Mouse (Mus musculus) midbrain, embryonic 12.5 days (tissue): ENCODE data around the gene Jade1. TPM values are rescaled to one million over a fixed set of nuclear protein-coding genes. Genes with fewer than 3 reads are reported as not detected.

Experiments used
- ATAC-seq: fragments of 200-750 bp; cut with Nextera tagmentation; 2 replicates; pipeline ENCODE4 v1.8.0; 2017; ENCODE audit warnings: low read depth, moderate TSS enrichment, moderate library complexity; ENCODE audit not compliant: low FRiP score
- H3K27ac ChIP-seq: fragments of 300-500 bp; sonication (generic); replicated peaks from 2 replicates; pipeline ENCODE4 v1.5.1; 2016; ENCODE audit warnings: mild to moderate bottlenecking
- H3K27me3 ChIP-seq: fragments of 300-500 bp; sonication (generic); 2 replicates; pipeline ENCODE4 v1.6.1; 2016; ENCODE audit warnings: mild to moderate bottlenecking
- H3K36me3 ChIP-seq: fragments of 300-500 bp; sonication (generic); 2 replicates; pipeline ENCODE4 v1.6.1; 2016
- H3K4me1 ChIP-seq: fragments of 300-500 bp; sonication (generic); 2 replicates; pipeline ENCODE4 v1.6.1; 2016
- H3K4me2 ChIP-seq: fragments of 300-500 bp; sonication (generic); replicated peaks from 2 replicates; pipeline ENCODE4 v1.6.1; 2016; ENCODE audit warnings: mild to moderate bottlenecking, moderate library complexity
- H3K4me3 ChIP-seq: fragments of 300-500 bp; sonication (generic); 2 replicates; pipeline ENCODE4 v1.5.1; 2016; ENCODE audit warnings: mild to moderate bottlenecking
- H3K9ac ChIP-seq: fragments of 300-500 bp; sonication (generic); replicated peaks from 2 replicates; pipeline ENCODE4 v1.6.1; 2016; ENCODE audit warnings: mild to moderate bottlenecking, moderate library complexity
- H3K9me3 ChIP-seq: fragments of 300-500 bp; sonication (generic); 2 replicates; pipeline ENCODE4 v1.6.1; 2016; ENCODE audit warnings: mild to moderate bottlenecking
- WGBS: fragments of 180-500 bp; shearing (Covaris S2); methylation state at CpG from one replicate; pipeline ENCODE4 v1.1.7; 2016; 5-methylcytosine and 5-hydroxymethylcytosine counted together
- polyA plus RNA-seq: library from polyadenylated mRNA; unstranded; fragments of >200 nt; fragmentation: Nextera tagmentation; extraction: Ambion mirVana; gene quantifications from 2 replicates; pipeline ENCODE4 v1.2.1, GENCODE M21; 2016

Gene Jade1
- polyA plus RNA-seq, 1 experiment from 2014 or later = 19.5 TPM

DNA sequence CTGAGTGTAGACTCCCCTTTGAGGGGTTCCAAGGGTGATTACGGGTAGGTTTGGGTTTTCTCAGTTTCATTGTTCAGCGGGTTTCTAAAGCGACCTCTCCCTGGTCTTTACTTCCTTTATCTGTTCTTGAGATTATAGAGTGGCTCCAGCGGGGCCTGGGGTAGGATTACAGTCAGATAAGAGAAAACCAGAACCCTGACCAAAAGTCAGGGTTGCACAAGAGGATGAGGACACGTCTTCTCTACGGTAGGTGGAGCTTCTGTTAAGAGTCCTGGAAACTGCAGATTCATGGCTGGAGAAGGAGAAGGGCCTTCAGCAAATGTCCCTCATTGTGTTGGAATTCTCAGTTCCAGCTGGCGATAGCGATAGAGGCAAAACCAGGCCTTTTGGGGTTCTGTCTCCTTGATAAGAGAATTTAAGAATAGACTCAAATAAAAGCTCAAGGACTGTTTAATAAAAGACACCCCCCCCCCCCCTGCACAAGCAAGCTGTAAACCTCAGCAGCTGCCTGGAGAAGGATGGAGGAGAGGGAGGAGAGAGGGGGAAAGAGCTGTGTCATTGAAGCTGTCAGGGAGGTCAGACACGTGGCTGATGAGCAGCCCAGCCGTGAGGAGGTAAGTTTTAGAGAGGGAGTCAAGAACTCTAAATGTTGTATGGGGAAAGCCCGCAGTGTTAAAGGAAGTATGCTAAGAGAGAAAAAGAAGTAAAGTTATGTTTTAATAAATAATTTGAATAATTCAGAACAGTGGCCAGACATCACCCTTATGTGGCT is 2.6 kb upstream of the Jade1 start:
- H3K27ac ChIP-seq = no peak overlapping the region
- H3K27me3 ChIP-seq = no peaks in the 10 kb centered on the region
- H3K9ac ChIP-seq = no peak overlapping the region
- H3K4me2 ChIP-seq = no peak overlapping the region
- H3K4me3 ChIP-seq = no peak overlapping the region
- peaks cover 2% of the 10 kb centered on the region; the same call in 1 of the 2 replicates for H3K9me3 ChIP-seq
- no peak for ATAC-seq
- WGBS = 71% methylated on average over 11 of the region's 11 CpGs
- no peaks in the 10 kb centered on the region for H3K4me1 ChIP-seq
- no peaks in the 10 kb centered on the region for H3K36me3 ChIP-seq

DNA sequence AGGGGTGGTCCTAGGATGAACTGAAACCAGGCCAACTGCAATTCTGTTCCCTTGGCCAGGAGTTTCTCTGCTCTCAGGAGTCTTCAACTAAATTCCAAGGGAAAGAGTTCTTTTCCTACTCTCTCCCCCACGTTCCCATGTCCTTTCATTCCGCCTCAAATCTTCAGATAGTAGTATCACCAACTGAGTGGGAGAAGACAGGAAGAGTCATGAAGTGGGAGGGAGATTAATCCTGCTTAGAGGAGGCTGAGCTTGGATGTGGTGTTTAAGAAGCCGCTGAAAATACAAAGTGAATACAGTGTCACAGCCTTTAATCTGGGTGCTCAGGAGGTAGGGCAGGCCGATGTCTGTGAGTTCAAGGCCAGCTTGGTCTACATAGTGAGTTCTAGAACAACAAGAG is 1.9 kb upstream of the Jade1 start:
- Histone ChIP-seq H3K4me3 (no peak overlapping the region), H3K4me2 (no peak overlapping the region), H3K9ac (no peak overlapping the region), H3K27ac (no peak overlapping the region), H3K36me3 (no peaks in the 10 kb centered on the region), H3K9me3 (peaks cover 2% of the 10 kb centered on the region; the same call in 1 of the 2 replicates), H3K27me3 (no peaks in the 10 kb centered on the region), H3K4me1 (no peaks in the 10 kb centered on the region)
- 83% methylated on average over 4 of the region's 4 CpGs for WGBS
- no peak for ATAC-seq

DNA sequence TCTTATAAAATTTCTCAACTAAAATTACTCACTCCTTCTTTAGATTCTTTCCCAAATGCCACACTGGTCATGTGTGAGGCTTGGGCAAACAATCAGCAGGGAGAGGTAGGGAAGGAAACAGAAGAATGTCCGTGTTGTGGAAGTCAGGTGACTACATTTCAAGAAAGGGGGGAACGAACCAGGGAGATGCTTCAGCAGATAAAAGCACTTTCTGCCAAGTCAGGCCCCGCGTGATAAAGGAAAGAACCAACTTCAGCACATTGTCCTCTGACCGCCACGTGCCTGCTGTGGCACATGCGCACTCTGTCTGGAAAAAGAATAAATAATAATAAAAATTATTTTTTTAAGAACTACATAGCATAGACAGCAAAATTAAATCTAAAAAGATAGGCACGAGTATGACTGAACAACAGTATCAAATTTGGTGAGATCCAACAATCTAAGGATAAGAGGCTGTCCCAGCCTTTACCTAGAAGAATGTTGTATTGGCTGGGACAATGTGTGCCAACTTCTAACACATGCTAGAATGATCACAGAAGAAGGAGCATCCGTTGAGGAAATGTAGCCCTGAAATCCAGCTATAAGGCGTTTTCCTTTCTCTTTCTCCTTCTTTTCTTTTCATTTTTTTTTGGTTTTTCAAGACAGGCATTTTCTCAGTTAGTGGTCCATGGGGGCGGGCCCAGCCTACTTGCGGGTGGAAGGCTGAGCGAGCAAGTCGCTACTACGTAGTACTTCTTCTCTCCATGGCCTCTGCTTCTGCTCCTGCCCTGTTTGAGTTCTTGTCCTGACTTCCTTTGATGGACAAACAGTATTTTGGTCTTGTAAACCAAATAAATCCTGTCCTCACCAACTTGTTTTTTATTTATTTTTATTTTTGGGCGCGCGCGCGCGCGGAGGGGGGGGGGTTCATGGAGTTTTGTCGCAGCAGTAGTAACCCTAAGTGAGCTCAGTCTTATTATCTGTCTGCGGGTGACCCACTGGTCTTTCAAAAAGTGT is 753 bp upstream of the Jade1 start:
- H3K27me3 ChIP-seq = no peaks in the 10 kb centered on the region
- no peak for ATAC-seq
- H3K9ac ChIP-seq = no peak overlapping the region
- H3K4me1 ChIP-seq = no peaks in the 10 kb centered on the region
- H3K4me3 ChIP-seq = no peak overlapping the region
- no peaks in the 10 kb centered on the region for H3K36me3 ChIP-seq
- no peak overlapping the region for H3K27ac ChIP-seq
- peaks cover 2% of the 10 kb centered on the region; the same call in 1 of the 2 replicates for H3K9me3 ChIP-seq
- H3K4me2 ChIP-seq = no peak overlapping the region
- 94% methylated on average over 24 of the region's 24 CpGs for WGBS

DNA sequence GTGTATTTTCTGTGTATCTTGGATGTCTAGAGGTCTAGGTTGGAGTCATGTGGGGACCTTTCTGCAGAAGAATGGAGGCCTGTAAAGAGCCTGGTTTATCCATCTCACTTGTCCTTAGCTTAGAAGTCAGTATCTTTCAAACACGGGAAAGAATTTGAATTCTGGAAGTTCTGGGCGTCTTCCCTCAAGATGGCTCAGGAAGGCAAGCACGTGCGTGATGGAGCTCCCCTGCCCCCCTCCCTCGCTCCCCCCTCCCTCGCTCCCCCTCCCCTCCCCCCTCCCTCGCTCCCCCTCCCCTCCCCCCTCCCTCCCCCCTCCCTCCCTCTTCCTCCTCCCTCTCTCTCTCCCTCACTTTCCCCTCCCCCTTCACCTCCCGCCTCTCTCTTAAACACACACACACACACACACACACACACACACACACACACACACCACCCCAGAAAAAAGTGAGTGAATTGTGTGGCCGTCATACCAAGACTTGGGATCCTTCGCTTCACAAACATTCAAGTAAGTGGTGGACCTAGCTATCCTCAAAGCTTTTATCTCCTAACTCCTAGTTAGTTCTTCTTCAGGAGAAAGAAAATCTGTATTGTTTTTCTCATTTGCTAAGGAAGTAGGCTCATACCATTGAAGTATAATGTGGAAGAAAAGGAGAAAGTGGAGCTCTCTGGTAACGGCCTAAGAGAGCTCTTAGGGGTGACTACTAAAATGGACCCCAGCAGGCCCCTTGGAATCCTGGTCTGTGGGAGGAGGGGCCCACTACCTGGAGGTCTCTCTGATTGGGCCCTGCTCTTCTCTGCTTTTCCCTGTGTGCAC is 1.1 kb downstream of the Jade1 start:
- Histone ChIP-seq H3K27ac (no peak overlapping the region), H3K27me3 (no peaks in the 10 kb centered on the region), H3K9ac (no peak overlapping the region), H3K4me3 (no peak overlapping the region), H3K9me3 (peaks cover 2% of the 10 kb centered on the region; the same call in 1 of the 2 replicates), H3K36me3 (no peaks in the 10 kb centered on the region), H3K4me1 (no peaks in the 10 kb centered on the region), H3K4me2 (no peak overlapping the region)
- 92% methylated on average over 8 of the region's 11 CpGs for WGBS
- ATAC-seq = no peak

DNA sequence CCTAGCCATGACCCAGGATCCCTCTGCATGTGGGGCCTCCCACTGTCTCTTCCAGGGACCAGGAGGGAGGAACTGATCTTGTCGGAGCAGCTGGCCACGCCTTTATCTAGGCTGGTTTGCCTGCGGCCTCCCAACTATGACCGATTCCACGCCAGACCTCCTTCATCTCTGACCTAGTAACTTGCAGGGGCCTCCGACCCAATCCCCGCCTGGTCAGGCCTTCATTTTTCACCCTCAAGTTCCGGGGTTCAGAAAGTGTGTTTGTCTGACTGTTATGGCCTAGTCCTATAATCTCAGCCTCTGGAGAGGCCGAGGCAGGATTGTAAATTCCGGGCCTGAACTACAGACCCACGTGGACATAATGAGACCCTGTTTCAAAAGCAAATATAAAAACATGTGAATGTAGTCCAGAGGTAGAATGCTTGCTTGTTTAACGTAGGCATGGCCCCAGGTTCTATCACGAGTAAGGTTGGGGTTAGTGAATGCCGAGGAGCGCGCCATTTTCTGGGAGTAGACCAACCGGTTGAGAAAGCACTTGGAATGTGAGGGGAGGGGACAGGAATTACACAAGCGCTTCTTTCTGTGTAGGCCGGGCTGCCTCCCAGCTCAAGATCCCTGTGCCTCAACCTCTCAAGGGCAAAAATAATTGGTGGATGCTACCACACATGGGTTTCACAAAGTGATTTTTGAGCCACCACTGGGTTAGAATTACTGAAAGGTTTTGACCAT is 1.9 kb downstream of the Jade1 start:
- Histone ChIP-seq H3K27me3 (no peaks in the 10 kb centered on the region), H3K4me1 (no peaks in the 10 kb centered on the region), H3K9ac (no peak overlapping the region), H3K36me3 (no peaks in the 10 kb centered on the region), H3K9me3 (peaks cover 2% of the 10 kb centered on the region; the same call in 1 of the 2 replicates), H3K4me2 (no peak overlapping the region), H3K4me3 (no peak overlapping the region), H3K27ac (no peak overlapping the region)
- no peak for ATAC-seq
- 93% methylated on average over 19 of the region's 19 CpGs for WGBS

DNA sequence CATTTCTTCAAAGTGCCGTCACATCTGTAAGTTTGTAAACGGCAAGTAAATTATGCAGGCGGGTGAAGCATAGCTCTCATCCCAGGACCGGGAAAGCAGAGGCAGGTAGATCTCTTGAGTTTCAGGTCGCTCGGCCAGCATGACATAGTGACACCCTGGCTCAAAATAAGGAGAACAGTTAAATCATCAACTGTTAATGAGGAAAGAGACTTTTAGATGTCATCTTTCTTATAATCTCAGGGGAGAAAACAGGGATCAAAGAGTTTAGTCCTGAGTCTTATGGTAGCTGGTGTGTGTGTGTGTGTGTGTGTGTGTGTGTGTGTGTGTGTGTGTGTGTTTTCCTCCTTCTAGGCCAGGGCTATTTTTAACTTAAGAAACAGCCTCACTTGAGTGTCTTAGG is 5.0 kb downstream of the Jade1 start:
- H3K4me3 ChIP-seq = no peak overlapping the region
- no peaks in the 10 kb centered on the region for H3K27me3 ChIP-seq
- H3K27ac ChIP-seq = no peak overlapping the region
- no peak overlapping the region for H3K4me2 ChIP-seq
- H3K9ac ChIP-seq = no peak overlapping the region
- H3K4me1 ChIP-seq = 0 out of 2 replicates have a peak, but pooled peaks cover 8% of the 10 kb centered on the region
- no peaks in the 10 kb centered on the region for H3K36me3 ChIP-seq
- no peak for ATAC-seq
- 91% methylated on average over 6 of the region's 6 CpGs for WGBS
- peaks cover 2% of the 10 kb centered on the region; the same call in 1 of the 2 replicates for H3K9me3 ChIP-seq

DNA sequence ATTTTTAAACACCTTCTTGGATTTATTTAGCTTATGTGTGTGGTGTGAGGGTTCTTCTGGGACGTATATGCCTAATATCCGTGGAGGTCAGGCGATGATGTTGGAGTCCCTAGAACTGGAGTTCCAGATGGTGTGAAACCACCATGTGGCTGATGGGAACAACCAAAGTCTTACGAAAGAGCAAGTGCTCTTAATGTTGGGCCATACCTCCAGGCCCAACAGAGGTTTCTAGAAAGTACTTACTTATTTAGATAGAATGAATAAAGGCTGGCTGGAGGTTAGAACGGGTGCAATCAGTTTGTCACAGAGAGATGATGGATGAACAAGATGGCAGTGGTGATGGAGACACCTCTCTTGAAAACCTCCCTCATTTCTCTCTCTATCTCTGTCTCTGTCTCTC is 6.3 kb downstream of the Jade1 start:
- Histone ChIP-seq H3K9ac (no peak overlapping the region), H3K36me3 (no peaks in the 10 kb centered on the region), H3K4me1 (peaks cover 13% of the 10 kb centered on the region; the same call in 1 of the 2 replicates), H3K9me3 (no peaks in the 10 kb centered on the region), H3K27ac (no peak overlapping the region), H3K4me3 (no peak overlapping the region), H3K4me2 (no peak overlapping the region), H3K27me3 (no peaks in the 10 kb centered on the region)
- 92% methylated on average over 5 of the region's 5 CpGs for WGBS
- ATAC-seq = no peak

DNA sequence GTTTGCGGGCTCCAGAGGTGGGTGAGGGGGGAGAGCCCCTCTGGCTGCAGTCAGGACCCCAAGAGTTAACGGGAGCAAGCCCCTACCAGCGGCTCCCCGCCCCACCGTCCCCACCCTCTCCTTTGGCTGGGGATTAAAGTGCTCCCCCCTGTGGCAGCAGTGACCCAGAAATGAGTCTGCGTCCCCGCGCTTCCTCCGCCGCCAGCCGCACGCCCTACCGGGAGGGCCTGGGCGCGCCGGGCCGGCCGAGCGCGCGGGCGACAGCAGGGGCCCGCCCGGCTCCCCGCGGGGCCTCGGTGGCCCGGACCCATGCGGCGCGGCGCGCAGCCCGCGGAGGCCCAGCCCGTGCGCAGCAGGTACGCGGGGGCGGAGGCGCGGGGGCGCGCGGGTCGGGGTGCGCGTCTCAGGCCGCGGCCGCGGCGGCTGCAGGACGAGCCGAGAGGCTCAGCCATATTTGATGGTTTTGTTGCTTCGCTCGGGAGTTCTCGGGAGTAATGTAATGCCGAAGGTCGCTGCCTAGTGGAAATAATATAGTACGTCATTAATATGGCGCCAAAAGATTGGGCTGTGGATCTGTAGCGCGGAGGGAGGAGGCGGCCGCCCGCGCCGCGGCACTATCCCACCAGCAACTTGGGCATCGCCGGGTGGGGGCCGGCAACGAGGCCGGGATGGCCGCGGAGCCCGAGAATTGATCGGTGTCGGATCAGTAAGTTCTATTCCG is 7.8 kb downstream of the Jade1 start:
- Histone ChIP-seq H3K4me2 (peak overlapping the region; percentile 84), H3K9me3 (no peaks in the 10 kb centered on the region), H3K27ac (peak overlapping the region; percentile 87), H3K4me3 (peak overlapping the region; percentile 82), H3K9ac (peak overlapping the region; percentile 92), H3K36me3 (no peaks in the 10 kb centered on the region), H3K27me3 (no peaks in the 10 kb centered on the region), H3K4me1 (peaks cover 13% of the 10 kb centered on the region; the same call in 1 of the 2 replicates)
- ATAC-seq = peak; percentile 76
- 1% methylated on average over 81 of the region's 81 CpGs for WGBS

DNA sequence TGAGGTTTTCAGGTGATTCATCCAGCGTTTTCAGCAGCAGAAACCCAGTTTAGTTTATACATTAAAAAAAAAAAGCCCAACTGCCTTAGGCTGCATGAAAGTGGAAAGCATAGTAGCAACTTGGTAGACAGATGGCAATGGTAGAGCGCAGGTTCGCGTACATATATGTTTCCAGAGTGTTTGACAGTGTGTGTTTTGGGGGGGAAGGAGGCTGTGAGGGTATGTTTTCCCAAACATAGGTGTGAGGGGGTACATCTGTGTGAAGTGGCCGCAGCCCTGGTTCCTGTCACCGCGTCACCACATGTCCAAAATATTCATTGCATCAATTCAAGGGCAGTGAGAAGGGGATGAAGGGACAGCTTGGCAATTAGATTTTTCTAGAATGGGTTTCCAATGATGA is 8.5 kb downstream of the Jade1 start:
- ATAC-seq = no peak
- peak overlapping the region; percentile 84 for H3K4me2 ChIP-seq
- no peaks in the 10 kb centered on the region for H3K27me3 ChIP-seq
- H3K27ac ChIP-seq = peak overlapping the region; percentile 87
- peak overlapping the region; percentile 82 for H3K4me3 ChIP-seq
- H3K36me3 ChIP-seq = no peaks in the 10 kb centered on the region
- under 1% methylated on average over 7 of the region's 7 CpGs for WGBS
- H3K4me1 ChIP-seq = peaks cover 16% of the 10 kb centered on the region; the same call in 1 of the 2 replicates
- peak overlapping the region; percentile 92 for H3K9ac ChIP-seq
- H3K9me3 ChIP-seq = no peaks in the 10 kb centered on the region

DNA sequence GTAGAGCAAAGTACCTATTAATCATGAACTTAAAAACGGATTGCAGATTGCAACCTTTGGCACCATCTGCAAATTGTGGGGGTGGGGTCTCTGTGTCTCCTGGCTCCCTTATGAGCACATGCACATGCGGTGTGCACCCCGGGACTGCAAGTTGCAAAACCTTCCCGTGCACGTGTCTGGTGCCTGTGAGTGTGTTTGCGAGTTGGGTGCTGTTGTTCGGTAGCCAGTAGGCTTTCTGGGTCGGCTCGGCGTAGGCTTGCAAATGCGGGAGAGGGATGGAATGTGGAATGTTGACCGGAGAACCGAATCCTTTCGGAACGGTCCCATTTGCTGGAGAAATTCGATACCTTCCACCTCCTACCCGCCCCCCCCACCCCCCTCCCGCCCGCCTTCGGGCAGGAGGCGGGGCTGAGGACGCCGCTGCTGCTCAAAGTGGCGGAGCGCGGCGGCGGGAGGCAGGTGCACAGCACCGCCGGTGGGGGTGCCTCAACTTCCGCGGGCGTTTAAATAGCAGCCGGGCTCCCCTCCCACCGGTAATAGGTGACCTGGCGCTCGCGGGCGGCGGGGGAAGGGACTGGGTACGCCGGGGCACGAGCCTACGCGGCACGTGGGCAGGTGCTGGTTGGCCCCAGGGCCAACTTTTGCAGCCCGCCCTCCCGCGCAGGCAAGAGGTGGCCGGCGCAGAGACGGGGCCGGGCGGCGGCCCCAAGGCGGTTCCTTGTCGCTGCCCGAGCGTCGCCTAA is 9.1 kb downstream of the Jade1 start:
- H3K27me3 ChIP-seq = no peaks in the 10 kb centered on the region
- under 1% methylated on average over 55 of the region's 60 CpGs for WGBS
- H3K27ac ChIP-seq = peak overlapping the region; percentile 97
- peak overlapping the region; percentile 92 for H3K9ac ChIP-seq
- peaks cover 20% of the 10 kb centered on the region; the same call in 1 of the 2 replicates for H3K4me1 ChIP-seq
- peak overlapping the region; percentile 82 for H3K4me3 ChIP-seq
- no peaks in the 10 kb centered on the region for H3K36me3 ChIP-seq
- H3K4me2 ChIP-seq = peak overlapping the region; percentile 84
- H3K9me3 ChIP-seq = no peaks in the 10 kb centered on the region
- ATAC-seq = peak; percentile 36
